Mouse (Mus musculus) liver, embryonic 14.5 days (tissue): Measurements from ENCODE around the gene 4930578G10Rik.

Experiments used
- CTCF ChIP-seq: IDR thresholded peaks from 2 replicates; pipeline ENCODE4 v1.5.1; 2016; ENCODE audit warnings: antibody characterized with exemption, low read depth, control low read depth
- EP300 ChIP-seq: IDR thresholded peaks from 2 replicates; pipeline ENCODE4 v1.6.1; 2016; ENCODE audit warnings: antibody characterized with exemption, low read depth

DNA sequence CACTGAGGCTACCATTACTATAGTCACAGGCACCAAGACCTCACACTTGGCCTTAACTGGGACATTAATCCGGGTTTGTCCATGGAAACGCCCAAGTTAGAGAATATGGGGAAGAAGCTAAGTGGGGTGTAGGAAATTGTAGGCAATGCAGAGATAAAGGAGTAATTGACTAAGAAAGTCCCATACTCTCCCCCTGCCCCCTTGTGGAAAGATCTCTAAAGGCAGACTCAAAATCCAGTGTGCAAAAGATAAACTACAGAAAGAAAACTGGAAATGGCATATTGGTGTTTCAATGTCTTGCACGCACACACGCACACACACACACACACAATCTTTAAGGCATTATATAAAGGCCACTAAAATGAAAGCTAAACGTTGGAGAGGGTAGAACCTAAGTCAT lies 135.4 kb downstream of the 4930578G10Rik start:
- TF ChIP-seq CTCF (peak; percentile 46; the same call in 1 of the 2 replicates), EP300 (no peak)
